Mouse (Mus musculus) thymus, postnatal 0 days (tissue): ENCODE results near the gene Vps37c. TPM values are rescaled to one million over a fixed set of nuclear protein-coding genes. Genes with fewer than 3 reads are reported as not detected.

ENCODE experiments used
- polyA plus RNA-seq: library from polyadenylated mRNA; unstranded; fragments of >200 nt; fragmentation: Nextera tagmentation; extraction: Ambion mirVana; gene quantifications from 2 replicates; pipeline ENCODE4 v1.2.1, GENCODE M21; 2015

The Vps37c gene
- polyA plus RNA-seq, 1 experiment from 2014 or later, result 14.6 TPM

Other genes with a start within 250 kb of the Vps37c start
- 0.08 and 0.17 TPM in 2 replicates for gene Lrrc10b, start 231.3 kb upstream of the Vps37c start, polyA plus RNA-seq
- 0.49 and 0.57 TPM in 2 replicates for gene Ppp1r32, start 205.8 kb upstream of the Vps37c start, polyA plus RNA-seq
- gene Cpsf7, start 163.5 kb upstream of the Vps37c start, polyA plus RNA-seq, result 30.8 and 31.8 TPM in 2 replicates
- 70.1 and 73.0 TPM in 2 replicates for gene Sdhaf2, start 162.6 kb upstream of the Vps37c start, polyA plus RNA-seq
- gene Tmem216, start 132.5 kb upstream of the Vps37c start, polyA plus RNA-seq, result 27.3 and 30.0 TPM in 2 replicates
- 31.9 and 33.2 TPM in 2 replicates for gene Cyb561a3, start 111.6 kb upstream of the Vps37c start, polyA plus RNA-seq
- 24.6 and 25.7 TPM in 2 replicates for gene Tmem138, start 111.4 kb upstream of the Vps37c start, polyA plus RNA-seq
- 148 and 156 TPM in 2 replicates for gene Ddb1, start 83.4 kb upstream of the Vps37c start, polyA plus RNA-seq
- gene Tkfc, start 83.1 kb upstream of the Vps37c start, polyA plus RNA-seq, result 12.4 and 13.7 TPM in 2 replicates
- gene Vwce, start 54.5 kb upstream of the Vps37c start, polyA plus RNA-seq, result 1.2 and 2.2 TPM in 2 replicates
- gene Pga5, start 10.7 kb upstream of the Vps37c start, polyA plus RNA-seq, result 0.49 and 0.95 TPM in 2 replicates
- 116 and 132 TPM in 2 replicates for gene Cd5, start 50.3 kb downstream of the Vps37c start, polyA plus RNA-seq
- gene Cd6, start 141.3 kb downstream of the Vps37c start, polyA plus RNA-seq, result 141 and 145 TPM in 2 replicates
- 2.4 and 3.3 TPM in 2 replicates for gene Slc15a3, start 151.0 kb downstream of the Vps37c start, polyA plus RNA-seq
- 3.6 and 4.2 TPM in 2 replicates for gene Tmem132a, start 181.2 kb downstream of the Vps37c start, polyA plus RNA-seq
- 35.2 and 41.6 TPM in 2 replicates for gene Tmem109, start 193.3 kb downstream of the Vps37c start, polyA plus RNA-seq
- 31.6 and 34.9 TPM in 2 replicates for gene Prpf19, start 206.5 kb downstream of the Vps37c start, polyA plus RNA-seq
- 0.82 and 1.2 TPM in 2 replicates for gene Zp1, start 231.9 kb downstream of the Vps37c start, polyA plus RNA-seq
- gene Ptgdr2, start 248.4 kb downstream of the Vps37c start, polyA plus RNA-seq, result 0.27 and 0.39 TPM in 2 replicates